Mouse (Mus musculus) embryonic facial prominence, embryonic 14.5 days (tissue): ENCODE results near the gene Slc28a1. TPM values are rescaled to one million over a fixed set of nuclear protein-coding genes. Genes with fewer than 3 reads are reported as not detected.

ENCODE experiments used
- ATAC-seq: fragments of 200-750 bp; cut with Nextera tagmentation; 2 replicates; pipeline ENCODE4 v1.8.0; 2017; ENCODE audit warnings: low read depth, moderate number of reproducible peaks, moderate TSS enrichment
- DNase-seq: peaks from one replicate; pipeline ENCODE4 v3.0.0-alpha.2; 2015; ENCODE audit warnings: low spot score
- H3K27ac ChIP-seq: fragments of 300-500 bp; sonication (generic); replicated peaks from 2 replicates; pipeline ENCODE4 v1.5.1; 2014; ENCODE audit warnings: low read depth, mild to moderate bottlenecking, low read length, moderate library complexity
- H3K27me3 ChIP-seq: fragments of 300-500 bp; sonication (generic); replicated peaks from 2 replicates; pipeline ENCODE4 v1.6.1; 2014; ENCODE audit warnings: low read length; ENCODE audit not compliant: control insufficient read depth, insufficient read depth
- H3K36me3 ChIP-seq: fragments of 300-500 bp; sonication (generic); 2 replicates; pipeline ENCODE4 v1.6.1; 2014; ENCODE audit warnings: low read length, mixed read lengths; ENCODE audit not compliant: control insufficient read depth, insufficient read depth
- H3K4me1 ChIP-seq: fragments of 300-500 bp; sonication (generic); 2 replicates; pipeline ENCODE4 v1.6.1; 2014; ENCODE audit warnings: antibody characterized with exemption, low read length; ENCODE audit not compliant: control insufficient read depth, insufficient read depth
- H3K4me2 ChIP-seq: fragments of 300-500 bp; sonication (generic); 2 replicates; pipeline ENCODE4 v1.6.1; 2014; ENCODE audit warnings: low read depth, mild to moderate bottlenecking, low read length, moderate library complexity, mixed read lengths
- H3K4me3 ChIP-seq: fragments of 300-500 bp; sonication (generic); 2 replicates; pipeline ENCODE4 v1.5.1; 2014; ENCODE audit warnings: low read depth, mild to moderate bottlenecking, low read length
- H3K9ac ChIP-seq: fragments of 300-500 bp; sonication (generic); 2 replicates; pipeline ENCODE4 v1.6.1; 2014; ENCODE audit warnings: low read depth, mild to moderate bottlenecking, low read length, moderate library complexity, mixed read lengths
- H3K9me3 ChIP-seq: fragments of 300-500 bp; sonication (generic); 2 replicates; pipeline ENCODE4 v1.6.1; 2016; ENCODE audit warnings: low read length; ENCODE audit not compliant: control insufficient read depth
- WGBS: fragments of 180-500 bp; shearing (Covaris S2); extraction: QIAGEN DNeasy Blood & Tissue Kit; methylation state at CpG from one replicate; pipeline ENCODE4 v1.1.7; 2014; 5-methylcytosine and 5-hydroxymethylcytosine counted together
- polyA plus RNA-seq: library from polyadenylated mRNA; unstranded; fragments of >200 nt; fragmentation: Nextera tagmentation; extraction: Ambion mirVana; gene quantifications from 2 replicates; pipeline ENCODE4 v1.2.1, GENCODE M21; 2014

Slc28a1 gene
- polyA plus RNA-seq, 1 experiment from 2014 or later = not detected

GRCm38 (mm10) chr7:81111729-81112128, 2.9 kb upstream of the Slc28a1 start:
- DNase-seq = no peak
- Histone ChIP-seq H3K4me2 (no peak overlapping the region), H3K4me1 (peaks cover 4% of the 10 kb centered on the region; the same call in 1 of the 2 replicates), H3K9me3 (no peaks in the 10 kb centered on the region), H3K36me3 (no peaks in the 10 kb centered on the region), H3K4me3 (no peak overlapping the region), H3K9ac (no peak overlapping the region), H3K27me3 (no peaks in the 10 kb centered on the region), H3K27ac (no peak overlapping the region)
- ATAC-seq = no peak
- 95% methylated on average over 2 of the region's 2 CpGs for WGBS

DNA sequence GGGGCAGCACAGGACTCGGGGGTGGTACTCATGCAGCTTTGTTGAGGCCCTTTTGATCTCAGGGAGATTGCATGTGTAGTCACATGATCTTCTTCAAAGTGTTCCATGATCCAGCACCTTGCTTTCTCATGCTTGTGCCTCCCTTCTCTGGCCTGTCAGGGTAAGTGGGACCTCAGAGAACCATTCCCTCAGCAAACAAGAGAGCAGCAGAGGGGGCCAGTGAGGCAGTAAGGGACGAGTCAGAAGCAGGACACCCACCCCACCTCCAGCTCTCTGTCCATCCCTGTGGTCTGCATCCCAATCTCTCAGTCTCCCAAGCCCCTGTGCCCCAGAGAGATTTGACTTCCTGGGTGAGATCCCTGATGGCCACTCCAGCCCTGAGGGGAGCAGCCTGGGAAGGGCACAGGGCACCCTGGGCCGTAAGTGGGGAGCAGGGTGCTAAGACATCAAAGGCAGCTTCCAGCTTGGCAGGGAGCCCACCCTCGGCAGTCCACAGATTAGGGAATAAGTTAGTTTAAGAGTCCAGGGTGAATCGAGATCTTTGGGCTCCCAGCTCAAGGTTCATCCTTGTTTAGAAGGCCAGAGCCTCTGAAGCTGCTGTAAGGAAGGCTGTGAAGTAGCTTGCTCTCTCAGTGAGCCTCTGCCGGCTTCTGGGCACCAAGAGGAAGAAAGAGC, 1.8 kb upstream of the Slc28a1 start:
- H3K9me3 ChIP-seq = no peaks in the 10 kb centered on the region
- no peak overlapping the region for H3K27ac ChIP-seq
- peaks cover 4% of the 10 kb centered on the region; the same call in 1 of the 2 replicates for H3K4me1 ChIP-seq
- no peaks in the 10 kb centered on the region for H3K27me3 ChIP-seq
- no peaks in the 10 kb centered on the region for H3K36me3 ChIP-seq
- H3K4me2 ChIP-seq = no peak overlapping the region
- 45% methylated on average over 6 of the region's 6 CpGs for WGBS
- H3K9ac ChIP-seq = no peak overlapping the region
- ATAC-seq = no peak
- no peak for DNase-seq
- H3K4me3 ChIP-seq = no peak overlapping the region

GRCm38 (mm10) chr7:81121099-81121498, 6.5 kb downstream of the Slc28a1 start:
- H3K9ac ChIP-seq = no peak overlapping the region
- no peak overlapping the region for H3K4me2 ChIP-seq
- H3K27ac ChIP-seq = no peak overlapping the region
- ATAC-seq (no peak), DNase-seq (peak; percentile 20)
- WGBS = 45% methylated on average over 3 of the region's 3 CpGs
- H3K4me1 ChIP-seq = no peaks in the 10 kb centered on the region
- no peak overlapping the region for H3K4me3 ChIP-seq
- no peaks in the 10 kb centered on the region for H3K9me3 ChIP-seq
- H3K27me3 ChIP-seq = no peaks in the 10 kb centered on the region
- H3K36me3 ChIP-seq = no peaks in the 10 kb centered on the region

GRCm38 (mm10) chr7:81122808-81123207, 8.2 kb downstream of the Slc28a1 start:
- no peak for ATAC-seq
- no peak for DNase-seq
- no peak overlapping the region for H3K4me2 ChIP-seq
- 71% methylated on average over 2 of the region's 2 CpGs for WGBS
- H3K27me3 ChIP-seq = no peaks in the 10 kb centered on the region
- no peaks in the 10 kb centered on the region for H3K36me3 ChIP-seq
- H3K4me1 ChIP-seq = no peaks in the 10 kb centered on the region
- H3K9me3 ChIP-seq = no peaks in the 10 kb centered on the region
- H3K9ac ChIP-seq = no peak overlapping the region
- H3K4me3 ChIP-seq = no peak overlapping the region
- no peak overlapping the region for H3K27ac ChIP-seq

GRCm38 (mm10) chr7:81123553-81123952, 9.0 kb downstream of the Slc28a1 start:
- H3K27me3 ChIP-seq = no peaks in the 10 kb centered on the region
- 79% methylated on average over 5 of the region's 5 CpGs for WGBS
- 0 out of 2 replicates have a peak, but pooled peaks cover 4% of the 10 kb centered on the region for H3K9me3 ChIP-seq
- no peak for DNase-seq
- no peak overlapping the region for H3K4me3 ChIP-seq
- no peak for ATAC-seq
- H3K4me2 ChIP-seq = no peak overlapping the region
- H3K27ac ChIP-seq = no peak overlapping the region
- H3K36me3 ChIP-seq = no peaks in the 10 kb centered on the region
- H3K4me1 ChIP-seq = no peaks in the 10 kb centered on the region
- H3K9ac ChIP-seq = no peak overlapping the region

- Histone ChIP-seq H3K27ac (no peak overlapping the region), H3K9ac (no peak overlapping the region), H3K9me3 (0 out of 2 replicates have a peak, but pooled peaks cover 4% of the 10 kb centered on the region), H3K4me2 (no peak overlapping the region), H3K36me3 (no peaks in the 10 kb centered on the region), H3K27me3 (no peaks in the 10 kb centered on the region), H3K4me1 (no peaks in the 10 kb centered on the region), H3K4me3 (no peak overlapping the region)
- WGBS = 80% methylated on average over 8 of the region's 8 CpGs
- DNase-seq = no peak
- no peak for ATAC-seq
These were observed 10.2 kb downstream of the Slc28a1 start for GRCm38 (mm10) chr7:81124773-81125172.

- Histone ChIP-seq H3K9me3 (0 out of 2 replicates have a peak, but pooled peaks cover 4% of the 10 kb centered on the region), H3K4me2 (no peak overlapping the region), H3K36me3 (no peaks in the 10 kb centered on the region), H3K9ac (no peak overlapping the region), H3K27ac (no peak overlapping the region), H3K4me1 (no peaks in the 10 kb centered on the region), H3K4me3 (no peak overlapping the region), H3K27me3 (no peaks in the 10 kb centered on the region)
- DNase-seq = no peak
- no peak for ATAC-seq
- WGBS = 62% methylated on average over 10 of the region's 10 CpGs
These were observed 10.9 kb downstream of the Slc28a1 start for GRCm38 (mm10) chr7:81125215-81126175.

- no peaks in the 10 kb centered on the region for H3K27me3 ChIP-seq
- H3K4me3 ChIP-seq = no peak overlapping the region
- 39% methylated on average over 7 of the region's 7 CpGs for WGBS
- no peak overlapping the region for H3K27ac ChIP-seq
- 0 out of 2 replicates have a peak, but pooled peaks cover 10% of the 10 kb centered on the region for H3K4me1 ChIP-seq
- H3K9ac ChIP-seq = no peak overlapping the region
- H3K4me2 ChIP-seq = no peak overlapping the region
- H3K9me3 ChIP-seq = 0 out of 2 replicates have a peak, but pooled peaks cover 4% of the 10 kb centered on the region
- no peaks in the 10 kb centered on the region for H3K36me3 ChIP-seq
- ATAC-seq (no peak), DNase-seq (peak; percentile 15)
These were observed 17.3 kb downstream of the Slc28a1 start for GRCm38 (mm10) chr7:81131864-81132263.
